Mouse (Mus musculus): ENCODE measurements around the gene Bpifb1.
"Not testable (repeated sequence)": the region's sequence is repeated elsewhere in the genome, so short reads cannot be mapped to it uniquely, and the experiment has no call there.

The Bpifb1 gene

DNA sequence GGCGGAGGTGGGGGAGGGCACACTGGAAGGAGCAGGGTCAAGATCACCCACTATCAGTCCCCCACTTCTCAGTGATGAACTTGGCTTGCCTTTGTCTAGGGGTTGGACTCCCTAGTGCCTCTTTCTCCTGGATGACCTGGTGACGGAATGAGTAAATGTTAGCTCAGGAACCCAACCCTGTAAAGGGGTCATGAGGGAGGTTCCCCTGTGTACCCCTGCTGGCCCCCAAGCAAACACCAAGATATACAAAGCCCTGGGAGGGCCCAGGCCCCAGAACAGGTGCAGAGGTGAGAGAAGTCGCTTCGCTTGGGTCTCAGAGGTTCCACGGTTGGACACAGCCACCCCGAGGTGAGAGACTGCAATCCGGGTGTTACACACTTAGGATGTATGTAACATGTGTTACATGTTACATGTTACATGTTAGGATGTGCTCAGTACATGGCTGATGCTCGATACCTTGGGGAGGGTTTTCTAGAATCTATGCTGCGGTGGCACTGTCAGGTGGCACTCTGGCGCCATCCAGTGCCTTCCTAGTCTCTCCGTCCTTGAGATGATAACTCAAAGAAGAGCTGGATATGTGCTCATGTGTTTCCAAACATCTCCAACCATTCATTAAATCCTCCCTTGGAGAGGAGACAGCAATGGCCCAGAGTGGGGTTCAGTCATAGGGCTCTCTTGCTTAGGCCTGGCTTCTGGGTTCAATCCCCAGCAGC lies at the start of gene Bpifb1:
Bpifb1 (plus strand) TSS at position 273 of the 713 bp plus-strand sequence.
- DNase-seq (ENCODE audit: extremely low read depth, low read depth, low spot score) = no peak

DNA sequence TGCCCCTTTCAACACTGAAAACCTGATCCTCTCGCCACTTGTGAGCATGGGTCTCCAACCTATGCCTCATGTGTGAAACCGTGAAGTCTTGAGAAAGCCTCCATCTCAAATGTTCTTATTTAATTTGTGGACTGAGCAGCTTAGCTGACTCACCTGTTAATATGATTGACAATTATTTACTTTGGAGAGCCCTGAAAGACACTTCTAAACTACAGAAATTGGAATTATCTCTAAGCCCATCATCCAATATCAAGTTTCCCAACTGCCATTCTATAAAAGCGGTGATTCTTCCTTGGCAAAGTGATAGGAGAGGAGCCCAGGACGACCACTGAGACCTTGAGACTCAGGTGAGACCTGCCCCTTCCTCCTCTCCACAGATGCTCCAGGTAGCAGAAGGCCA lies 48.0 kb upstream of the Bpifb1 start, which contains the start of gene Bpifa1:
Bpifa1 (plus strand) TSS at position 301 of the 400 bp plus-strand sequence.
- no peak for DNase-seq (ENCODE audit: extremely low read depth, low read depth, low spot score)

GRCm38 (mm10) chr2:154143735-154144134 lies 46.9 kb upstream of the Bpifb1 start:
- DNase-seq (ENCODE audit: extremely low read depth, low read depth, low spot score) = no peak

GRCm38 (mm10) chr2:154147496-154147895 lies 43.1 kb upstream of the Bpifb1 start:
- DNase-seq (ENCODE audit: extremely low read depth, low read depth, low spot score) = no peak

- DNase-seq (ENCODE audit: extremely low read depth, low read depth, low spot score) = no peak
Measured at GRCm38 (mm10) chr2:154158433-154158832, 32.2 kb upstream of the Bpifb1 start.

DNA sequence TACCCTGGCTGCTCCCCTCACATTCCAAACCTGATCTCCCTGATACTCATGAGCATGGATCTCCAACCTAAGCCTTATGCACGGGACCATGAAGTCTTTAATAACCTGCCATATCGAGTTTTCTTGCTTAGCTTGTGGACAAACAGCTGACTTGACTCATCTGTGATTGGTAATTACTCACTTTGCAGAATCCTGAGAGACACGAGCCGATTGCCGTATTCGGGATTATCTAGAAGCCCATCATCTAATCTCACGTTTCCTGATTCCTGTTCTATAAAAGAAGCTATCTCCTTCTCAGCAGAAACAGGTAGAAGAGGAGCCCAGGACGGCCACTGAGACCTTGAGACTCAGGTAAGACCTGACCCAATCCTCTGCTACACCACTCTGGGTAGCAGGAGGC lies 28.3 kb upstream of the Bpifb1 start, which contains the start of gene Bpifa5:
Bpifa5 (plus strand) TSS at position 301 of the 400 bp plus-strand sequence.
- DNase-seq (ENCODE audit: extremely low read depth, low read depth, low spot score) = no peak

DNA sequence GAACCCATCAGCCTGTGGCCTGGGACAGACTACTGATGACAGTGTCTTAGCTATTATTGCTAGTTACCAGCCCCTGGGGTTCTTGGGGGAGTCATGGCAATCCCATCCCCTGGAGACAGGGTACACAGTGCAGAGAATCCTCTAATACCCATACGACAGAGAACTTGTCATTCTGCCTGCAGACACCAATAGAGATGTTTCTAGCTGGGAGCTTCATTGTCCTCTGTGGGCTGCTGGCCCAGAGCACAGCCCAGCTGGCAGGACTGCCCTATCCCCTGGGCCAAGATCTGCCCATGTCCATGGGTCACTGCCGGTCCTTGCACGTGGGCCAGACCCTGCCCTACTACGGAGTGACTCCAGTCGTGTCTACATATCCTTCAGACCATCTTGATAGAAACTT lies 27.3 kb upstream of the Bpifb1 start:
- no peak for DNase-seq (ENCODE audit: extremely low read depth, low read depth, low spot score)

GRCm38 (mm10) chr2:154169172-154169571 lies 21.4 kb upstream of the Bpifb1 start:
- DNase-seq (ENCODE audit: extremely low read depth, low read depth, low spot score) = no peak

DNA sequence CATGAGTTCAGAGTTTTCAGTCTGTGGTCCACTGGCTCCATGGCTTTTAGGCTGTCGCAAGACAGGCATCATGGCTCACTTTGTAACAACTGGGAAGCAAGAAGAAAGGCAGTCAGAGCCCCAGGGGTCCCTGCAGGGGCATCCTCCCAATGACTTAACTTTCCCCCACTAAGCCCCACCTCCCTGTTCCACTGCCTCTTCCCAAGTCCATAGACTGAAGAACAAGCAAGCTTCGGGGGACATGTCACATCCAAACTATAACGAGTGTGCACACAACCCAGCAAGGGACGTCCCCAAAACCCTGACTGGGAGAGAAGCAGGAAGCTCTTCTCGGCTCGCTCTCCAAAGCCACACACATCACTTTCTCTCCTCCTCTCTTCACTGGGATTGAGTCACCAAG lies 19.0 kb upstream of the Bpifb1 start:
- DNase-seq (ENCODE audit: extremely low read depth, low read depth, low spot score) = no peak

DNA sequence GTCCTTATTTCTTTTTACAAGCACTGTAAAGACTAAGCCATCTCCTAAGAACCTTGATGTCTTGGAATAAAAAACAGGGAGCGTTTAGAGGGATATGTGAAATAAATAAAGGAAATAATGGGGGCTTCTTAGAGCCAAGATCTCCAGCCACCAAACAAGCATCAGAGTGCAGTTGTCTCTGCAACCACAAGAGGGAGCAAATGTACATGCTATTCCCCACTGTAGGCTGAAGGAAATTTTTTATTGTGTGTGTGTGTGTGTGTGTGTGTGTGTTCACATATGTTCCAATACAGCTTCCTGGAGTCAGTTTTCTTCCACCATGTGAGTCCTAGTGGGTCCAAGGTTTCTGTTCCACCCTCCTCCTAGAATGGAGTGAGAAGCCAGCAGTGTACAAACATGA lies 17.3 kb upstream of the Bpifb1 start:
- DNase-seq (ENCODE audit: extremely low read depth, low read depth, low spot score) = no peak

DNA sequence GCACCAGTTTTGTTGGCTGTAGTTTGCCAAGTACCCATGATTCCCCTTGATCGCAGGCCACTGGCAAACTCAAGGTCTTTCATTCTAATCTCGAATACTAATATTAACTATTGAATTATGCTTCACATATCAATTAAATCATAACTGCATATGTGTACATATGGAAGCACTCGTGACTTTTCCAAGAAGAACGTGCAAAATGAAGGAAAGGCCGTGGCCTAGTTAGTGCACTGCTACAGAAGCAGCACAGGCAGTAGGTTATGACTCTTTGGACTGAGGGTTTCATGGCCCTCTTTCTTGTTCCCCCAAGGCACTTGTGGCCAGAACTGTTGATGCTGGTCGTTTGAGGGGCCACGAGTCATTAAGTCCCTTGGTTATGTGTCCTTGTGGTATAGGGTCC lies 8.7 kb upstream of the Bpifb1 start:
- DNase-seq (ENCODE audit: extremely low read depth, low read depth, low spot score) = not testable (repeated sequence)

DNA sequence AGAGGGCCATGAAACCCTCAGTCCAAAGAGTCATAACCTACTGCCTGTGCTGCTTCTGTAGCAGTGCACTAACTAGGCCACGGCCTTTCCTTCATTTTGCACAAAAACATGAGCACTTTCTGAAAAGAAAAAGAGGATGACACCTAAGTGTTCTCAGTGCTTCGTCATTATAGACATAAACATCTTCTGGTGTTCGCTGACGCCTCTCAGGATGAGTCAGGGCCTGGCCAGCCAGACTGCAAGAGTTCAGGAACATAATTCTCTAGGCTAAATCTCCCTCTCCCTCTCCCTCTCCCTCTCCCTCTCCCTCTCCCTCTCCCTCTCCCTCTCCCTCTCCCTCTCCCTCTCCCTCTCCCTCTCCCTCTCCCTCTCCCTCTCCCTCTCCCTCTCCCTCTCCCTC lies 7.6 kb upstream of the Bpifb1 start:
- not testable (repeated sequence) for DNase-seq (ENCODE audit: extremely low read depth, low read depth, low spot score)

- no peak for DNase-seq (ENCODE audit: extremely low read depth, low read depth, low spot score)
Measured at GRCm38 (mm10) chr2:154185319-154185718, 5.3 kb upstream of the Bpifb1 start.

DNA sequence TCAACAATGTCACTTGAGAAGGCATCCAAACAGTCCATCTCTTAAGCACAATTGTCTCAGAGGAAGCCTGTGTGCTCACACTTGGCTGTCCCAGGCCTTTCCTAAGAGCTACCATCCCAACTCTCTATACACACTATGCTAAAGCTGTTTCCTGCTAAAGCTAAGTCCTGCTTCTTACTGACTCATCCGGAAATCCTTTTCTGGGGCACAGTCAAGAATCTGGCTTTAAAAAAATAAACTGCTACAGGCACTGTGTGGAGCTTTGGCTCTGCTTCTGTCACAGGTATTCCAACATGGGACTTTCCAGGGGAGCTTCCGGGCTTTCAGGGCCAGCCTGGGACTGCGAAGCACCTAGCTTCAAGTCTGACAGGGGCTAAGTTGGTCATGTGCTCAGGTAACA lies 4.9 kb upstream of the Bpifb1 start:
- DNase-seq (ENCODE audit: extremely low read depth, low read depth, low spot score) = no peak

GRCm38 (mm10) chr2:154187468-154187867 lies 3.1 kb upstream of the Bpifb1 start:
- no peak for DNase-seq (ENCODE audit: extremely low read depth, low read depth, low spot score)

DNA sequence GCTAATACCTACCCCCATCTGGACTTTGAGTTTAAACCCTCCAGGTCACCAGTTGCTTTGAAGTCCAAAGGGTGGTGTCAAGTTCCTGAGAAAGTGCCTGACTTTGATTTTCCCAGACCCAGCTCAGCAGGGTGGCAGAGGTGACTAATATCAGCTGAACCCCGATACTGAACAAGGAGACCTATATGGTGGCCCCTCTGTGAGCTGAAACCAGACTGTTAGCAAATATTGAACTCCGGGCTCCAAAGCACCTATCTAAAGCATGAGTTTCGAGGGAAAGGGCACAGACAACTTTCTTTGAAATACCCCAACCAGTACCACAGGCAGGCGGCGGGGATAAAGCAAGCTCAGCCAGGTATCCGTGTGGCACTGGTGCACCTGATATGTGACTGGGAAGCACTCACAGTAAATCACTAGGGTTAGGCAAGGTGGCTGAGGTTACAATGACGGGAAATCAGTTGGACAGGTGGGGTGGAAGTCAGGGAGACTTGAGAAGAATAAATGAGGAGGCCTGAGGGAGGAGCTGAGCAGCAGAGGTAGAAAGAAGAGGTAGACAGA lies 662 bp upstream of the Bpifb1 start:
- no peak for DNase-seq (ENCODE audit: extremely low read depth, low read depth, low spot score)

DNA sequence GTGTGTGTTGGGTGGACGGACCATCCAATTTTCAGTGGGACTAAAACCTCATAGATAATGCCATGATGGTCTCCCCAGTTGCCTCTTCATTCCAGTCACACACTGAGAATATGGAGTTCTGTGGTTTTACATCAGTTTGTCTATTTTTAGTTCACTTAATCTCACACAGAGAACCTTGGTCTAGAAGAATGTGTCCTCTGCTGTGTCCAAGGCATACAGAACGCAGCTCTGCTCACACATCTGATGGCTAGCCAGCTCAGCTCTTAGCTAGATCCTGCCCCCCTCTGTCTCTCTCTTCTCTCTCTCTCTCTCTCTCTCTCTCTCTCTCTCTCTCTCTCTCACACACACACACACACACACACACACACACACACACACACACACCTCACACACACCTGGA lies 1.5 kb downstream of the Bpifb1 start:
- DNase-seq (ENCODE audit: extremely low read depth, low read depth, low spot score) = no peak

DNA sequence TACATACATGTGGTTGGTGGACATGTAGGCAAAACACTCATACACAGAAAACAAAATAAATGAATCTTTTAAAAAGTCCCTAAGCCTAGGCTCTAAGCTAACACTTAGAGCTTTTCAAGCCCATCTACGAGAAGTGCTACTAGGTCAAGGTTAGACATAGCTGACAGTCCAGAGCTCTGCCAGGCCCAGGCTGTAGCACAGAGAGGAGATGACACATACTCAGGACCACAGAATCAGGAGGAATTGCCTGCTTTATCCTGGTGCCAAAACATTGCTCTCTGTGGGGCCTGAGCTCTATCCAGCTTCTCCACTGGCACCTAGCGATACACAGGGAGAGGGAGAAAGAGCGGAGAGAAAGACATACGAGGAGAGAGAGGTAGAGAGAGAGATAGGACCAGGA lies 2.5 kb downstream of the Bpifb1 start:
- no peak for DNase-seq (ENCODE audit: extremely low read depth, low read depth, low spot score)

DNA sequence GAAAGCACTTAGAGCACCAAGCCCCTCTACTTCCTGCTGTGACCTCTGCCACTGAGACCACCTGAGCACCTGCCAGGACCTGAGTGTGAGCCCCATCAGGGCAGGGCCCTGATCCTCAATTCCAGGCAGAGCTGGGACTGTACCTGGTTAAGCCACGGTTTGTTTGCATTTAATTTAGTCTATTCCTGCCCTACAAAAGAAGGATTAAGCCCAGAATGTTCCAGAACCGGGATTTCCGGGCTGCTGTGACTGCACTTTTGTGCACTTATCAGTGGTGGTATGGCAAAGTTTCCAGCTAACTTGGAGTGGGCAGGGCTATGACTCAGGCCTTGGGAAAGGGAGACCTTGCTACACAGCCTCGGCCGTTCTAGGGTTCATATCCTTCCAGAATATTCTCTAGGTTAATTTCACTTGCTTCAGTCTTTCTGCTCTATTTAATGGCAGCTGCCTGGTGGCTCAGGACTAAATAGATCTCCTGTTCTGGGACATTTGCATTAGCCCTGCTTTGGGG lies 3.4 kb downstream of the Bpifb1 start:
- DNase-seq (ENCODE audit: extremely low read depth, low read depth, low spot score) = no peak

DNA sequence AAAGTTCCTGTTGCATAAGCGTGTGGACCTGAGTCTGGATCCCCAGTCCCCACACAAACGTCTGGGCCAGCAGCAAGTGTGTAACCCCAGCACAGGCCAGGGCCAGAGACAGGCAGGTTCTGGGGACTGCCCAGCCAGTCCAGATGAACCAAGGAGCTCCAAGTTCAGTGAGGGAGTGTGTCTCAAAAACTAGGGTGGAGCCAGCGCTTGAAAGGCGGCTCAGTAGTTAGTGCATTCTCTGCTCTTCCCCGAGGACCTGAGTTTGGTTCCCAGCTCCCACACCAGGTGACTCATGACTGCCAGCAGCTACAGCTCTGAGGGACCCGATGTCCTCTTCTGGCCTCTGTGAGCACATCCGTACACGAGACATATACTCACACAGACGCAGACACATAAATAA lies 6.4 kb downstream of the Bpifb1 start:
- DNase-seq (ENCODE audit: extremely low read depth, low read depth, low spot score) = no peak

GRCm38 (mm10) chr2:154204630-154205029 lies 14.0 kb downstream of the Bpifb1 start:
- no peak for DNase-seq (ENCODE audit: extremely low read depth, low read depth, low spot score)

- DNase-seq (ENCODE audit: extremely low read depth, low read depth, low spot score) = no peak
Measured at GRCm38 (mm10) chr2:154206908-154207307, 16.3 kb downstream of the Bpifb1 start.

GRCm38 (mm10) chr2:154209112-154209511 lies 18.5 kb downstream of the Bpifb1 start:
- no peak for DNase-seq (ENCODE audit: extremely low read depth, low read depth, low spot score)

Measured in fat pad, adult 2 months (tissue).